Mouse (Mus musculus): ENCODE results near the gene Ptprm. TPM values are rescaled to one million over a fixed set of nuclear protein-coding genes. Genes with fewer than 3 reads are reported as not detected.

Gene Ptprm
- polyA plus RNA-seq, 1 experiment: 4.4 TPM

DNA sequence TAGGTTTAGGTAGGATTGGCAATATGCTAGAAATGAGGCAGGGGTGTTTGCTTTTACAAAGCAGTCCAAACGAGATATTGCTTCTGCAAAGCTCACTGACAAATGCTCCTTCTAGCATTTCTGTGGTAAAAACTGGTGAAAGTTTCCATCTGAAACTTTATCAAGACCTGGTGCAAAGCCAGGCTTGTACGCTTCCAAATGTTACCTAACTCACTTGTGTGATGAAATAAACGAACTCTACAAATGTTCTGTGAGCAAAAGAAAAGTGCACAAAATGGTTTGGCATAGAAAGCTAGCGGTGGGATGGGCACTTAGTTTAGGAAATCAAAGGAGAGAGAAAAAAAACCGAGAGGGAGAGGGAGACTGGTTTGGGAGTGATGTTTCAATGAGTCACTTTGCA, 544.5 kb downstream of the Ptprm start:
- TF ChIP-seq POLR2A (IDR thresholded peaks at IDR 0.05; ENCODE audit: control insufficient read depth, extremely low read depth, insufficient read depth, low read length, poor library complexity): no peak
- TF ChIP-seq CTCF (IDR thresholded peaks at IDR 0.05; ENCODE audit: borderline replicate concordance, control insufficient read depth, extremely low read depth, insufficient read depth, low read length, poor library complexity): no peak

DNA sequence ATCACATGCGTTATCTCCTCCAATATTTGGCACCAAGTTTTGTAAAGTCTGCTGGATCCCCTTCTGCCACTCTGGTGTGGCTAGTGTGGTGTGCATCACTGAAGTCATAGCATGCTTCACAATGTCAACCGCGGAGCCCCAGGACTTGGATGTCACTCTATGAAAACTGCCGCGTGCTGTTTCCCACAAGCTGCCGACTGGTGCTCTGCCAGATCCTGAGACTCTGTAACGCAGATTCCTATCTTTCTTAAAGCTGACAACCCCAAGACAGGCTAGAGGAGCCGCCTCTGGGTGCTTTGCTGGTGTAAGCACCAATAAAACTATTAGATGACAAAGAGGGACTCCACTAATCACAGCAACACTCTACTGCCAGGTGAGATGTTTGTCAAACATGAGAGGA, 546.1 kb downstream of the Ptprm start:
- WGBS: 95% methylated on average over 8 of the region's 8 CpGs
- DNase-seq: no peak

More for the DNA sequence above, 544.5 kb downstream of the Ptprm start:
- Histone ChIP-seq H3K36me3 (ENCODE audit: control insufficient read depth, insufficient read depth, low read length) (no peaks in the 10 kb centered on the region), H3K27ac (ENCODE audit: control insufficient read depth, insufficient read depth, low read length) (no peak overlapping the region), H3K27me3 (ENCODE audit: control insufficient read depth, insufficient read depth, low read length) (no peaks in the 10 kb centered on the region), H3K4me3 (ENCODE audit: control insufficient read depth, insufficient read depth, low read length) (no peak overlapping the region), H3K4me1 (replicated peaks; ENCODE audit: control insufficient read depth, insufficient read depth, low read length) (no peaks in the 10 kb centered on the region)
- no peak for DNase-seq
- WGBS: 82% methylated on average over 5 of the region's 5 CpGs

DNA sequence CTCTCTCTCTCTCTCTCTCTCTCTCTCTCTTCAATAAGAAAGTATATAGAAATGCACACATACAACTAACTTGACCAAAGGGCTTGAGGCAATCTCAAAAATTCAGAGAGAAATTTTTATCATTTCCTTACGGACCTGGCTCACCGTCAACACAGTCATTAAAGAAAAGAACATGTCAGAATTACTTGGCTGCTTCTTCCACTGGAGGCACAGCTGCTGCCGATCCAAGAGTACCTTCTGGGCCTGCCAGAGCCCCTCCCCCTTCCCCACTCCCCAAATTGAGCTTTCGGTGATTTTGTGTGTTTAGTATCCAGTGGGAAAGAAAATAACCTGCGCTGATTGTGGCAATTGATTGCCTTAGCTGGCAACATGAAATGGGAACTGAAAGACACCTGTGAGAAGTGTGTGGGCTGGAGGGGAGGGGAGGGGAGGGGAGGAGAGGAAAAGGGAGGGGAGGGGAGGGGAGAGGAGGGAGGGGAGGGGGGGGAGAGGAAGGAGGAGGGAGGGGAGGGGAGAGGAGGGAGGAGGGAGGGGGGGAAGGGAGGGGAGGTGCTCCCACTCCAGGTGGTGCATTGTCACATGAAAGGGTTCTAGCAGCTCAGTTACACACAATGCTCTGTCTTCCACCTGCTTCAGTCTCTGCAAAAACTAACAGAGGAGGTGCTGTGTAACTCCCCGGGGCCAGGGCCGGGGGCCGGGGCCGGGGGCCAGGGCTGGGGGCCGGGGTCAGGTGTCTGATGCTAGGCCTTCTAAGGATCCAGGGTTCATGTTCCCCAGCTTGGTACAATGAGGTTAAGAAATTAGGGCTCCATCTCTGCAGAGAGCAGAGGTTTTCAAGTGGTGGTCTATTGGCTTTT, 552.2 kb downstream of the Ptprm start:
- no peaks in the 10 kb centered on the region for H3K4me1 ChIP-seq (replicated peaks; ENCODE audit: control insufficient read depth, insufficient read depth, low read length)
- no peak for DNase-seq
- H3K36me3 ChIP-seq (ENCODE audit: control insufficient read depth, insufficient read depth, low read length): no peaks in the 10 kb centered on the region
- TF ChIP-seq POLR2A (IDR thresholded peaks at IDR 0.05; ENCODE audit: control insufficient read depth, extremely low read depth, insufficient read depth, low read length, poor library complexity): no peak
- no peak for TF ChIP-seq CTCF (IDR thresholded peaks at IDR 0.05; ENCODE audit: borderline replicate concordance, control insufficient read depth, extremely low read depth, insufficient read depth, low read length, poor library complexity)
- WGBS: 82% methylated on average over 10 of the region's 10 CpGs
- no peak overlapping the region for H3K27ac ChIP-seq (ENCODE audit: control insufficient read depth, insufficient read depth, low read length)
- no peak overlapping the region for H3K4me3 ChIP-seq (ENCODE audit: control insufficient read depth, insufficient read depth, low read length)
- H3K27me3 ChIP-seq (ENCODE audit: control insufficient read depth, insufficient read depth, low read length): no peaks in the 10 kb centered on the region

More for the DNA sequence above, 546.1 kb downstream of the Ptprm start:
- Histone ChIP-seq H3K4me1 (replicated peaks; ENCODE audit: control insufficient read depth, insufficient read depth, low read length) (no peaks in the 10 kb centered on the region), H3K4me3 (ENCODE audit: control insufficient read depth, insufficient read depth, low read length) (no peak overlapping the region), H3K36me3 (ENCODE audit: control insufficient read depth, insufficient read depth, low read length) (no peaks in the 10 kb centered on the region), H3K27ac (ENCODE audit: control insufficient read depth, insufficient read depth, low read length) (no peak overlapping the region), H3K27me3 (ENCODE audit: control insufficient read depth, insufficient read depth, low read length) (no peaks in the 10 kb centered on the region)
- no peak for TF ChIP-seq CTCF (IDR thresholded peaks at IDR 0.05; ENCODE audit: borderline replicate concordance, control insufficient read depth, extremely low read depth, insufficient read depth, low read length, poor library complexity)
- no peak for TF ChIP-seq POLR2A (IDR thresholded peaks at IDR 0.05; ENCODE audit: control insufficient read depth, extremely low read depth, insufficient read depth, low read length, poor library complexity)

DNA sequence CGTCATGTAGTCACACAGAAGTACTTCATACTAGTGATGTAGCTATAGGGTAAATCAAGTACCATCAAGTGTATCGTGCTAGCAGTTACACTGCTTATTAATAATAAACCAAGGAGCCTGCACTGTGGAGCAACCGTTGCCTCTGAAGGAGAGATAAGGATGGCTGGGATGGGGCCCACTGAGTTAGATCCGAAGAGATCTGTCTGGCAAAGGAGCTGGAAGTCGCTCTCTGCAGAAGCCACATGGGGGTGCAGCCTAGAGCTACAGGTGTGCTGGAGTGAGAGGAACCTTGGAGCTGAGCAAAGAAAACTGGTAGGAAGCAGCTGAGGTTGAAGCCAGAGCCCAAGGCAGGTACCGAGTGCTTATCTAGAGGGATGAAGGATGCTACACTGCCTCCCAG, 554.0 kb downstream of the Ptprm start:
- no peaks in the 10 kb centered on the region for H3K27me3 ChIP-seq (ENCODE audit: control insufficient read depth, insufficient read depth, low read length)
- TF ChIP-seq CTCF (IDR thresholded peaks at IDR 0.05; ENCODE audit: borderline replicate concordance, control insufficient read depth, extremely low read depth, insufficient read depth, low read length, poor library complexity) (no peak), POLR2A (IDR thresholded peaks at IDR 0.05; ENCODE audit: control insufficient read depth, extremely low read depth, insufficient read depth, low read length, poor library complexity) (no peak)
- no peaks in the 10 kb centered on the region for H3K4me1 ChIP-seq (replicated peaks; ENCODE audit: control insufficient read depth, insufficient read depth, low read length)
- H3K27ac ChIP-seq (ENCODE audit: control insufficient read depth, insufficient read depth, low read length): no peak overlapping the region
- H3K36me3 ChIP-seq (ENCODE audit: control insufficient read depth, insufficient read depth, low read length): no peaks in the 10 kb centered on the region
- DNase-seq: no peak
- no peak overlapping the region for H3K4me3 ChIP-seq (ENCODE audit: control insufficient read depth, insufficient read depth, low read length)
- WGBS: 97% methylated on average over 6 of the region's 6 CpGs

DNA sequence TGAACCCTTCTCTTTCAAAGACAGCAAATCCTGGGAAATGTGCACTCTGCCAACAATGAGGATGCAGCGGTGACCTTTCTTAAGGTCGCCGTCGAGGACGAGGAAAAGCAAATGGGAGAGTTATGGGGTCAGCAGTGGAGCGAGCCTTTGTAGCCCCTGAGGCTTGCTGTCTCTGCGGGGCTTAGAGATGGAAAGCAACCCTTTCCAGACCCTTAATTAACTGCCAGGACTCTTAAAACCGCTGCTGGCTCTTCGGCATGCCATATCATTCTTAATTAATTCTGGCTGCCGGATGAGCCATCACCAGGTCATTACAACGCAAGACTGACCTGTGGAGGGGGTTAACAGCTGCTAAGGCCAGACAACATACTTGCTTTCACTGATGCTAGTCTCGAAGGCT, 568.1 kb downstream of the Ptprm start:
- TF ChIP-seq CTCF (IDR thresholded peaks at IDR 0.05; ENCODE audit: borderline replicate concordance, control insufficient read depth, extremely low read depth, insufficient read depth, low read length, poor library complexity) (no peak), POLR2A (IDR thresholded peaks at IDR 0.05; ENCODE audit: control insufficient read depth, extremely low read depth, insufficient read depth, low read length, poor library complexity) (no peak)
- DNase-seq: no peak
- Histone ChIP-seq H3K4me1 (replicated peaks; ENCODE audit: control insufficient read depth, insufficient read depth, low read length) (no peaks in the 10 kb centered on the region), H3K27ac (ENCODE audit: control insufficient read depth, insufficient read depth, low read length) (no peak overlapping the region), H3K27me3 (ENCODE audit: control insufficient read depth, insufficient read depth, low read length) (no peaks in the 10 kb centered on the region), H3K36me3 (ENCODE audit: control insufficient read depth, insufficient read depth, low read length) (no peaks in the 10 kb centered on the region), H3K4me3 (ENCODE audit: control insufficient read depth, insufficient read depth, low read length) (no peak overlapping the region)
- WGBS: 91% methylated on average over 12 of the region's 12 CpGs

DNA sequence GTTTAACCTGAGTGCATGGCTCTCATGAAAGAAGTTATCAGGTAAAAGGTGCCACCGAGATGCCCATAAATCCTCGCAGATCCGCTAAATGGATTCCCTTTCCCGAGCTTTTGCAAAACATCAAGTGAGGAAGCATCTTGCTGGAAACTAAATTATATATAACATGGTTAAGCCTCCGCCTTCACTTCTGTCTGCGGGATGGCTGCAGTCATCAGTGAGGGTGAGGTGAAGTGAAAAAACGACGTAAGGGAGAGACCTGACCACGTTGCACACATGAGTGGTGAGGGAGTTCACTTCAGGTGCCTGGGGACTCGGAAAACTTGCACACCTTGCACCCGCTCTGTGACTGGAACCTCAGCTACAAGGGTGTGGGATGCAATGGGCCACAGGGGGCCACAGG, 568.7 kb downstream of the Ptprm start:
- TF ChIP-seq CTCF (IDR thresholded peaks at IDR 0.05; ENCODE audit: borderline replicate concordance, control insufficient read depth, extremely low read depth, insufficient read depth, low read length, poor library complexity) (no peak), POLR2A (IDR thresholded peaks at IDR 0.05; ENCODE audit: control insufficient read depth, extremely low read depth, insufficient read depth, low read length, poor library complexity) (no peak)
- no peaks in the 10 kb centered on the region for H3K4me1 ChIP-seq (replicated peaks; ENCODE audit: control insufficient read depth, insufficient read depth, low read length)
- no peaks in the 10 kb centered on the region for H3K36me3 ChIP-seq (ENCODE audit: control insufficient read depth, insufficient read depth, low read length)
- no peak overlapping the region for H3K27ac ChIP-seq (ENCODE audit: control insufficient read depth, insufficient read depth, low read length)
- WGBS: 94% methylated on average over 11 of the region's 11 CpGs
- no peak overlapping the region for H3K4me3 ChIP-seq (ENCODE audit: control insufficient read depth, insufficient read depth, low read length)
- no peak for DNase-seq
- H3K27me3 ChIP-seq (ENCODE audit: control insufficient read depth, insufficient read depth, low read length): no peaks in the 10 kb centered on the region

Measured in thymus, adult 2 months (tissue).